Mouse (Mus musculus) myocyte (in vitro differentiated cells): ENCODE results near the gene Map3k20.

Experiments
- MAX ChIP-seq: IDR thresholded peaks from one replicate; pipeline ENCODE4 v1.6.1; 2011; ENCODE audit warnings: low read depth, mild to moderate bottlenecking, control low read depth
- POLR2A ChIP-seq: IDR thresholded peaks from one replicate; pipeline ENCODE4 v1.6.1; 2011; ENCODE audit warnings: low read depth, mild to moderate bottlenecking, control low read depth, moderate library complexity; ENCODE audit not compliant: insufficient read length
- TCF12 ChIP-seq: IDR thresholded peaks from one replicate; pipeline ENCODE4 v1.6.1; 2011; ENCODE audit warnings: mild to moderate bottlenecking, control low read depth; ENCODE audit not compliant: poor library complexity, insufficient read depth, severe bottlenecking
- USF1 ChIP-seq: IDR thresholded peaks from one replicate; pipeline ENCODE4 v1.6.1; 2011; ENCODE audit warnings: low read depth, mild to moderate bottlenecking, control low read depth, moderate library complexity

DNA sequence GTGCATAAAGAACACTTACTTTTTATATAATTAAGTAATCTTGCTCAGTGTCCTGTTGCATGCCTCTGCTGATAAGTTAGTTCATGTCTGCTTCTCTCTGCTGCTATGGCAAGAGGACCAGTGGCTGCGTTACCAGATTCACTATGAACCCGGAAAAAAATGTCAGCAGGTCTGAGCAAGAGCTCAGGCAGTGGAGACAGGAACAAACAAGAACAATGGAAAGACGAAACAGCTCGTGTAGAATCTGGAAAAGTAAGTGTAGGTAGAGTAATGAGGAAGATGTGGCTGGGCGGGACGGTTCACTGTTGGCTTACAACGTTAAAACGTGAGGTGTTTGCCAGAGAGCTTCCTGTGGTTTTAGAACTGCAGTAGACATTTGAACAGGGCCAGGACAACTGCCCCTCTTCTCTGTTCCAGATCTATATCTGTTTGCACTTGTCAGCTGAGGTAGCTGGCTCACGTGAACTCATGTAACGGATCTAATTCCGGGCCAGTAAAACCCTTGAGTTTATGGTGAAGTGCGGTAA lies 45.6 kb downstream of the Map3k20 start:
- TF ChIP-seq TCF12 (no peak), MAX (no peak), POLR2A (no peak), USF1 (no peak)
